Mouse (Mus musculus) layer of hippocampus, postnatal 10 days (tissue): ENCODE measurements at regions not wholly inside any gene's neighbourhood (a gene's known extent, or its start where the extent isn't known, plus 50 kb on each side); places are given as distances from the start of the nearest gene placed in this dataset.

ENCODE experiments used
- DNase-seq, 2 experiments: peaks; one replicate each; pipeline ENCODE4 v3.0.0; 2021; ENCODE audit warnings: low spot score in 2 of 2

GRCm38 (mm10) chr2:50456654-50457053, 160.1 kb upstream of the Mmadhc start:
- no peak for DNase-seq

GRCm38 (mm10) chr2:50448117-50448516, 151.5 kb upstream of the Mmadhc start:
- DNase-seq = no peak

- no peak for DNase-seq
Observed at GRCm38 (mm10) chr2:50445963-50446485, 149.4 kb upstream of the Mmadhc start.

GRCm38 (mm10) chr2:50440333-50440732, 143.7 kb upstream of the Mmadhc start:
- no peak for DNase-seq

GRCm38 (mm10) chr2:50433166-50433565, 136.6 kb upstream of the Mmadhc start:
- no peak for DNase-seq

- no peak for DNase-seq
Observed at GRCm38 (mm10) chr2:50425151-50425550, 128.6 kb upstream of the Mmadhc start.

GRCm38 (mm10) chr2:50419648-50420047, 123.0 kb upstream of the Mmadhc start:
- DNase-seq = no peak

GRCm38 (mm10) chr2:50417643-50418042, 121.0 kb upstream of the Mmadhc start:
- no peak for DNase-seq

GRCm38 (mm10) chr2:50417135-50417534, 120.5 kb upstream of the Mmadhc start:
- no peak for DNase-seq

GRCm38 (mm10) chr2:50416056-50416455, 119.5 kb upstream of the Mmadhc start:
- no peak for DNase-seq

- DNase-seq = no peak
Observed at GRCm38 (mm10) chr2:50405932-50406331, 109.3 kb upstream of the Mmadhc start.

- DNase-seq = no peak
Observed at GRCm38 (mm10) chr2:50403106-50403505, 106.5 kb upstream of the Mmadhc start.

- no peak for DNase-seq
Observed at GRCm38 (mm10) chr2:50398576-50398975, 102.0 kb upstream of the Mmadhc start.

GRCm38 (mm10) chr2:50377609-50378413, 81.2 kb upstream of the Mmadhc start:
- no peak for DNase-seq

- no peak for DNase-seq
Observed at GRCm38 (mm10) chr2:50373626-50374025, 77.0 kb upstream of the Mmadhc start.

GRCm38 (mm10) chr2:50373006-50373405, 76.4 kb upstream of the Mmadhc start:
- no peak for DNase-seq

- no peak for DNase-seq
Observed at GRCm38 (mm10) chr2:50368831-50369230, 72.2 kb upstream of the Mmadhc start.

- DNase-seq = no peak
Observed at GRCm38 (mm10) chr2:50368351-50368750, 71.8 kb upstream of the Mmadhc start.

GRCm38 (mm10) chr2:50365221-50365620, 68.6 kb upstream of the Mmadhc start:
- DNase-seq = no peak

GRCm38 (mm10) chr2:50356089-50356488, 59.5 kb upstream of the Mmadhc start:
- DNase-seq = no peak

GRCm38 (mm10) chr2:50347486-50348265, 51.1 kb upstream of the Mmadhc start:
- no peak for DNase-seq
